Mouse (Mus musculus) limb, embryonic 11.5 days (tissue): Measurements from ENCODE around the gene Gm49368. TPM values are rescaled to one million over a fixed set of nuclear protein-coding genes. Genes with fewer than 3 reads are reported as not detected.

Source experiments
- ATAC-seq: fragments of 200-750 bp; cut with Nextera tagmentation; 2 replicates; pipeline ENCODE4 v1.8.0; 2017; ENCODE audit warnings: low read depth; ENCODE audit not compliant: insufficient number of reproducible peaks, low FRiP score, low TSS enrichment
- DNase-seq: peaks from one replicate; pipeline ENCODE4 v3.0.0-alpha.2; 2015; ENCODE audit warnings: low spot score
- H3K27ac ChIP-seq: fragments of 300-500 bp; sonication (generic); replicated peaks from 2 replicates; pipeline ENCODE4 v1.5.1; 2014; ENCODE audit warnings: low read depth, mild to moderate bottlenecking, low read length
- H3K27me3 ChIP-seq: fragments of 300-500 bp; sonication (generic); 2 replicates; pipeline ENCODE4 v1.6.1; 2014; ENCODE audit warnings: mild to moderate bottlenecking, low read length, mixed read lengths; ENCODE audit not compliant: control insufficient read depth, insufficient read depth
- H3K36me3 ChIP-seq: fragments of 300-500 bp; sonication (generic); 2 replicates; pipeline ENCODE4 v1.6.1; 2014; ENCODE audit warnings: mild to moderate bottlenecking, low read length, moderate library complexity, mixed read lengths; ENCODE audit not compliant: control insufficient read depth, insufficient read depth
- H3K4me1 ChIP-seq: fragments of 300-500 bp; sonication (generic); 2 replicates; pipeline ENCODE4 v1.6.1; 2014; ENCODE audit warnings: low read length, mixed read lengths; ENCODE audit not compliant: control insufficient read depth, insufficient read depth
- H3K4me2 ChIP-seq: fragments of 300-500 bp; sonication (generic); 2 replicates; pipeline ENCODE4 v1.6.1; 2014; ENCODE audit warnings: low read depth, mild to moderate bottlenecking, moderate library complexity; ENCODE audit not compliant: severe bottlenecking
- H3K4me3 ChIP-seq: fragments of 300-500 bp; sonication (generic); 2 replicates; pipeline ENCODE4 v1.5.1; 2014; ENCODE audit warnings: low read depth, low read length
- H3K9ac ChIP-seq: fragments of 300-500 bp; sonication (generic); 2 replicates; pipeline ENCODE4 v1.6.1; 2014; ENCODE audit warnings: mild to moderate bottlenecking, low read length
- H3K9me3 ChIP-seq: fragments of 300-500 bp; sonication (generic); 2 replicates; pipeline ENCODE4 v1.6.1; 2016; ENCODE audit warnings: low read length; ENCODE audit not compliant: control insufficient read depth
- WGBS: fragments of 180-500 bp; shearing (Covaris S2); extraction: QIAGEN DNeasy Blood & Tissue Kit; methylation state at CpG from one replicate; pipeline ENCODE4 v1.1.7; 2014; 5-methylcytosine and 5-hydroxymethylcytosine counted together
- polyA plus RNA-seq: library from polyadenylated mRNA; unstranded; fragments of >200 nt; fragmentation: Nextera tagmentation; extraction: Ambion mirVana; gene quantifications from 2 replicates; pipeline ENCODE4 v1.2.1, GENCODE M21; 2014

Gm49368 gene
- polyA plus RNA-seq, 1 experiment from 2014 or later = not detected

DNA sequence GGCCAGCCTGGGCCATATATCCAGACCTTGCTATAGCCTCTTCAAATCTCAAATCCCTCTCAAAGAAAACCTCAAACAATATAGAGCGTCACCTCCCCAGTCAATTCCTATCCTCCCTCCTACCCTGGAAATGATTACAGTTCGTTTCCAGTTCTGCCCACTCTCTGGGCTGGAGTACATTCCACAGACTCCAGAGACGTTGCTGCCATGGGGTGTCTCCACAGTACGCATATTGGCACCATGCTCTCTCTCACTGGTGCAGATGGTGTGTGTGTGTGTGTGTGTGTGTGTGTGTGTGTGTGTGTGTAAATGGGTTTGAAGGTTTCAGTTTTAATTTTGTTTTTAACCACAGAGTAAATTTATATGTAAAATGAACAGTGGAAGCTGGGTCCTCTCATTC, 42.8 kb downstream of the Gm49368 start:
- ATAC-seq = no peak
- Histone ChIP-seq H3K27ac (no peak overlapping the region), H3K4me2 (no peak overlapping the region), H3K4me3 (no peak overlapping the region), H3K27me3 (no peaks in the 10 kb centered on the region), H3K36me3 (no peaks in the 10 kb centered on the region), H3K9me3 (no peaks in the 10 kb centered on the region), H3K9ac (no peak overlapping the region), H3K4me1 (no peaks in the 10 kb centered on the region)
- DNase-seq = no peak
- WGBS = 63% methylated on average over 4 of the region's 4 CpGs

DNA sequence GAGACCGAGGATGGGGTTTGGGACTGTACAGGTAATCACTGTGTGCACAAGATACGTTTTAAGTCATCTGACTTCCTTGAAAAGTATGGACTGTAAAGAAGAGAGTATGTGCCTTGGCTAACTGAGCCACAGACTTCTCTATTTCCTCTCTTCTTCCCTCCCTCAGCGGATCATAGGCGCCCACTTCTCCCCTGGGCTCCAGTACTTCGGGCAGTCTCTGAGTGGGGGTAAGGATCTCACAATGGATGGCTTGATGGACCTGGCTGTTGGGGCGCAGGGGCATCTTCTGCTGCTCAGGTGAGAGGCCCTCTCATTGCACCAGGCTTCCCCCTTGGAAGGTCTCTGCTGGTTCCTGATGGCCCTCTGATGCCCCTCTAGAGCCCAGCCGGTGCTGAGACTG, 45.0 kb downstream of the Gm49368 start:
- Histone ChIP-seq H3K9ac (no peak overlapping the region), H3K27me3 (no peaks in the 10 kb centered on the region), H3K9me3 (no peaks in the 10 kb centered on the region), H3K36me3 (no peaks in the 10 kb centered on the region), H3K4me2 (no peak overlapping the region), H3K27ac (no peak overlapping the region), H3K4me1 (no peaks in the 10 kb centered on the region), H3K4me3 (no peak overlapping the region)
- no peak for DNase-seq
- WGBS = 92% methylated on average over 7 of the region's 7 CpGs
- ATAC-seq = no peak

DNA sequence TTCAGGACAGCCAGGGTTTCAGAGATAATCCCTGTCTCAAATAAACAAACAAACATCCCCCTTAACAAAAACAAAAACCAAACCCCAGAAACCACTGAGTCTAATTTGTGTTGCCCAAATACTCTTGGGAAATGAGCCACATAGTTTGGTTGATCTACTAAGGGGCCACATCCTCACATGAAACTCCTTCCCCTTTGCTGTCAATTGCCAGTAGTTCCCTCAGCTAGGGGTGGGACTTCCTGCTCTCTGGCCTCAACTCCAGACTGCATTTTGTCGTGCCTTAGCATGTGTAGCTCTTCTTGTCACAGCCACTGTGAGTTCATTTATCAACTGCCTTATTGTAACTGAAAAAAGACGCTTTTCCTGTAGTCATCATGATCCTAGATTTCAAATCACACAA, 47.8 kb downstream of the Gm49368 start:
- Histone ChIP-seq H3K27me3 (no peaks in the 10 kb centered on the region), H3K9ac (no peak overlapping the region), H3K27ac (no peak overlapping the region), H3K9me3 (no peaks in the 10 kb centered on the region), H3K36me3 (no peaks in the 10 kb centered on the region), H3K4me3 (no peak overlapping the region), H3K4me1 (no peaks in the 10 kb centered on the region), H3K4me2 (no peak overlapping the region)
- ATAC-seq (no peak), DNase-seq (no peak)
- WGBS = 75% methylated on average over 2 of the region's 2 CpGs

DNA sequence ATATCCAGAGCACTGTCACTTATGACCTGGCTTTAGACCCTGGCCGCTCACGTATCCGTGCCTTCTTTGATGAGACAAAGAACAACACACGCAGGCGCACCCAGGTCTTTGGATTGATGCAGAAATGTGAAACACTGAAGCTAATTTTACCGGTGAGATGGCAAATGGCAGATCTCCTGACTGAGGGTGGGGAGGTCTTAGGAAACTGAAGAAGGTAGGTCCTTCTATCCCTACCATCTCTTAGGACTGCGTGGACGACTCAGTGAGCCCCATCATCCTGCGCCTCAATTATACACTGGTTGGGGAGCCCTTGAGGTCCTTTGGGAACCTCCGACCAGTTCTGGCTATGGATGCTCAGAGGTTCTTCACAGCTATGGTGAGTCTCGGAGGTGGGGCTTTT, 49.6 kb downstream of the Gm49368 start:
- Histone ChIP-seq H3K9me3 (no peaks in the 10 kb centered on the region), H3K36me3 (no peaks in the 10 kb centered on the region), H3K4me1 (no peaks in the 10 kb centered on the region), H3K4me2 (no peak overlapping the region), H3K27ac (no peak overlapping the region), H3K9ac (no peak overlapping the region), H3K27me3 (no peaks in the 10 kb centered on the region), H3K4me3 (no peak overlapping the region)
- no peak for ATAC-seq
- no peak for DNase-seq
- 88% methylated on average over 11 of the region's 11 CpGs for WGBS

DNA sequence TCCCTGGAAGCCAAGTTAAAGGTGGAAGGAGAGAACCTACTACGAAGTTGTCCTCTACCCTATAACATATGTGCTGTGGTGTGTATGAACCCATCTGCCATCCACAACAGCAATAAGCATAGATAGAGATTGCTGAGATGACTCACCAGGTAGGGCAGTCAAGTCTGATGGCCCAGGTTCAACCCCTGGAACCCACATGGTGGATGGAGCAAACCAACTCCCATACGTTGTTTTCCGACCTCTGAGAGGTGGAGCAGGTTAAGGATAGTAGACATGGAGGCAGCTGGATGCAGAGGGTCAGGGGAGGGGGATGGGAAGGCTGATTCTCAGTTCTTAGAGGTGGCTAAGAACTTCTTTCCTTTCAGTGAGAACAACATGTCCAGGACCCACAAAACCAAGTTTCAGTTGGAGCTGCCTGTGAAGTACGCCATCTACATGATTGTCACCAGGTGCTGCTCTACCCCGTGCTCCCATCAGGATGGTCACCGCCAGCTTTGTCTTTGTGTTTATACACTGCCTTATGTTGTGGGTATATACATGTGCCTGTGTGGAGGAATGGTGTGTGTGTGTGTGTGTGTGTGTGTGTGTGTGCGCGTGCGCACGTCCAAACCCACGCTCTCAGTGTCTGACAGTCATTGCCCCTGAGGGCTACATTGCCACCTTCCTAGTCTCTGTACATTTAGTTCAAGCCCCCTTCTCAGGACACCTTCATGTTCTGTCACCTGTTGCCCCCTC, 52.1 kb downstream of the Gm49368 start:
- H3K4me1 ChIP-seq = no peaks in the 10 kb centered on the region
- no peak overlapping the region for H3K9ac ChIP-seq
- no peak for ATAC-seq
- H3K36me3 ChIP-seq = no peaks in the 10 kb centered on the region
- H3K27ac ChIP-seq = no peak overlapping the region
- H3K9me3 ChIP-seq = no peaks in the 10 kb centered on the region
- no peak for DNase-seq
- H3K4me2 ChIP-seq = no peak overlapping the region
- H3K27me3 ChIP-seq = no peaks in the 10 kb centered on the region
- 93% methylated on average over 11 of the region's 11 CpGs for WGBS
- no peak overlapping the region for H3K4me3 ChIP-seq

DNA sequence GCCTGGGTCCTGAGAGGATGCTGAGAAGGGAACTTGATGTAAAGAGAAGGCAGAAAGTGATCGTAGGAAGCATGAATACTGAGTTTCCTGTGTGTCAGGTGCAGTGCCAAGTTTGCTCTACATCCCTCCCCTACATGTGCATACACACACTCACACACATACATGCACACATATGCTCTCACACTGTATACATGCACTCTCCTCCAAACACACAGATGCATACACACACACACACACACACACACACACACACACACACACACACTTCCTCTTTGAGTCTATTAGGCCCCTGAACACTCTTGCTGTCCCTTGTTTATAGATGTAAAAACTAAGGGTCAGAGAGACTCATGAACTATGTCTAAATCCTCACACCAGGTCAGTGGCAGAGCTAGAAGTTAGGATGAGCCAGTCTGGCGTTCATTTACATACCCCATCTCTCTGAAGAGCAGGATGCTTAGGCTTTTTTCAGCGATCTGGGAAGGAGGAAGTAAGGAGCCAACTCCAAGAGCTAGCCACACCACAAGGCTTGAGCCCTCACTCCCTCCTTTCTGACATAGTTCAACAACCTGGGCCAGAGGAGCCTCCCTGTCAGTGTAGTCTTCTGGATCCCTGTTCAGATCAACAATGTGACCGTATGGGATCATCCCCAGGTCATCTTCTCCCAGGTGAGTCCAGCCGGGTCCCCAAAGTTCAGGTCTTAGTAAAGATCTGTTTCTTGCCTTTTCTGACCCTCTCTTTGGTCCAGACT, 52.9 kb downstream of the Gm49368 start:
- Histone ChIP-seq H3K9ac (no peak overlapping the region), H3K27me3 (no peaks in the 10 kb centered on the region), H3K36me3 (no peaks in the 10 kb centered on the region), H3K4me3 (no peak overlapping the region), H3K9me3 (no peaks in the 10 kb centered on the region), H3K4me2 (no peak overlapping the region), H3K27ac (no peak overlapping the region), H3K4me1 (no peaks in the 10 kb centered on the region)
- ATAC-seq (no peak), DNase-seq (no peak)
- WGBS = 76% methylated on average over 5 of the region's 5 CpGs

DNA sequence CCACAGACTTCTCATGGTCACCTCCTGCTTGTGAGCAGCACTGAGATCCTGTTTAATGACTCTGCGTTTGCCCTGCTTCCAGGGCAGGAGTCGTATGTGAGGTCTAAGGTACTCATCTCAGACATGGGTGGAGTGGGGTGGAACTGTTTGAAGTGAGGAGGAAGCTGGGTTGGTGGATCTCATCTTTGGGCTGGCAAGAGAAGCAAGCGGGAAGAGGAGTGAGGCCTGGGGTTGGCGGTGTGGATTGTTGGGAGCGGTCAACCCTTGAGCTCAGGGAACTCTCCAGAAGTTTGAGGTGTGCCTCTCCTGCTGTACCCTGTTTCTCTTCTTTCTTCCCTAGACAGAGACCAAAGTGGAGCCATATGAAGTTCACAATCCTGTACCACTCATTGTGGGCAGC, 53.9 kb downstream of the Gm49368 start:
- no peak overlapping the region for H3K4me2 ChIP-seq
- H3K9ac ChIP-seq = no peak overlapping the region
- H3K4me3 ChIP-seq = no peak overlapping the region
- no peaks in the 10 kb centered on the region for H3K27me3 ChIP-seq
- no peak overlapping the region for H3K27ac ChIP-seq
- H3K4me1 ChIP-seq = no peaks in the 10 kb centered on the region
- no peaks in the 10 kb centered on the region for H3K36me3 ChIP-seq
- 88% methylated on average over 5 of the region's 5 CpGs for WGBS
- no peak for ATAC-seq
- DNase-seq = no peak
- no peaks in the 10 kb centered on the region for H3K9me3 ChIP-seq

DNA sequence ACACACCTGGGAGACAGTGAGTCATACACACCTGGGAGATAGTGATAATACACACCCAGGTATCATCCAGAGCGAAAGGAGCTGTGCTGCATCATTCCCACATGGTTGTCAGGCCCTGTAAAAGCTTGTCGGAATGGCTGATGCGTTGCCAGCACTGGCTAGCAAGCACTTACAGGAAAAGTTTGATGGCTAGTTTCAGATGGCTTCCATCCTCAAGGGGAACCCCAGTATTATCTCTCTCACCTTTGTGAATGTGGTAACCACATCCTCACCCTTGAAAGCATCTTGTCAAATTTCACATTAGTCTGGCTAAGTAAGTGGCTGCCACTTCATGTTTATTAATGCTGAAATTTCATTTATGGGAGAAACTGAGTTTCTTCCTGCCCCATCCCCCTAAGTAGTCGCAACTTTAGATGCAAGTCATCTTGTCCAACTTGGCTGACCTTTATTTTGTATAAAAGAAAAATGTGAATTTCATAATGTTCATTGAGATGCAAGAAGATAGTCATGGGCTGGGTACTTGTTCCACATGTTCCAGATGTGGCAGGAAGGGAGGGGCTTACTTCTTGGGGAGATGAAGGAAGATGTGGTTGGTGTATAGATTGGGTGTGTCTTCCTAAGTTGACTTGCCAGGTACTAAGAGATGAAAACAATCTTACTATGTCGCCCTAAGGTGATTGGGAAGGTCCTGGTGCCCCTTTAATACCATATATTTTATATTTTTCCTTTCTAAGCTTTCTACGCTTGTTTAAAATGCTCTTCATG, 57.4 kb downstream of the Gm49368 start:
- 86% methylated on average over 6 of the region's 6 CpGs for WGBS
- Histone ChIP-seq H3K4me2 (no peak overlapping the region), H3K27ac (no peak overlapping the region), H3K36me3 (no peaks in the 10 kb centered on the region), H3K4me3 (no peak overlapping the region), H3K9me3 (no peaks in the 10 kb centered on the region), H3K4me1 (no peaks in the 10 kb centered on the region), H3K27me3 (no peaks in the 10 kb centered on the region), H3K9ac (no peak overlapping the region)
- ATAC-seq (no peak), DNase-seq (no peak)
